Mouse (Mus musculus): ENCODE measurements at regions not wholly inside any gene's neighbourhood (a gene's known extent, or its start where the extent isn't known, plus 50 kb on each side); places are given as distances from the start of the nearest gene placed in this dataset.

DNA sequence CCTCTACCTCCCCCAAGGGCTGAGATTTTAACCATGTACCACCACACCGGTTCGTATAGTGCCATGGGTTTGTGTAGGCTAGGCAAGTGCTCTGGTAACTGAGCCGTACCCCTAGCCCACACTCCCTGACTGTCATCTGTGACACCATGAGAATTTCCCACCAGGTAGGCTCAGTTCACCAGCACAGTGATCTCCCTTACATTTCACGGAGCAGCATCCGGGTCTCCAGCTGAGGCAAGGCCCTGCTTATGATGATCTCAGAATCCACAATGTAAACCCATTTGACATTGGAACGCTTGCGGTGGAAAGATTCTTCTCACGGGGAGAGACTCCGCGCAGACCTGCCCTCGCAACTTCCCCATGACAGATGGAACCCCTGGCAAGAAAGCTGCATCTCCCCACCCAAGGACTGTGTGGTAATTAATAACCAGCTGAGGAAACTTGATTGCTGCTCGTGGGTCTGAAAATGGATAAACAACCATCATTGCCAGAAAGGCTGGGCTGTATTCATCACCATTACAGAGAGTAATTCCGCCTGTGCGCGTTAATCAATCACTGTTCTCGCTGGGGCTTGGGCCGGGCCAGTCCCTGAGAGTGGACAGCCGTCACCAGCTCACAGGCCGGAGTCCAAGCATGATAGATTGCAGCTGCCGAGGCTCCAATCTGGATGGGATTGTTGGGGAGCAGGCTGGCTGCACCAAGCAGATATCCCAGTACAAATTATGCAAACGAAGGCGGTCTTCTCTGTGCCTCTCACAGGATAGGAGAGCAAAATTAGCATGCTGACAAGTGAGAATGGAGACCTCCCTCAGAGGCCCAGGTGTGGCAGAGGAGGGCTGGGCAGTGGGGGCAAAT lies 492.3 kb downstream of the Fam19a5 start:
- DNase-seq, result peak; percentile 73 to 75

DNA sequence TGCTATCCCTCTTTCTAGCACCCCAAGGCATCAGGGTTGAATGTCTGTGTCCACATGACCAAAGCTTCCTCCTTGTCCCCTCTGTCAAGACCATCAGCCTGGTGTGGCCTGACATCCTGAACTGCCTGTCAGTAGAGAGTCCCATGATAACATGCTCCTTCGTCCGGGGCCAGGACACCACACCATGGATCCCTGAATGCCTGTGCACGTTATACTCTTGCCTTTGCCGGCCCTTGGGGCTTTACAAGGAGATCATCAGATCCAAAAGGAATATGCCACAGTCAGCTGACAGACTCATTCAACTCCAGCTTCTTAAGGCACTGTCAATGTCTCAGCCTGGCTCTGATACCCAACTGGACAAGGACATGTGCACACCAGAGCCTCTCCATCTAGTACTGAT lies 493.5 kb downstream of the Fam19a5 start:
- no peak for DNase-seq

DNA sequence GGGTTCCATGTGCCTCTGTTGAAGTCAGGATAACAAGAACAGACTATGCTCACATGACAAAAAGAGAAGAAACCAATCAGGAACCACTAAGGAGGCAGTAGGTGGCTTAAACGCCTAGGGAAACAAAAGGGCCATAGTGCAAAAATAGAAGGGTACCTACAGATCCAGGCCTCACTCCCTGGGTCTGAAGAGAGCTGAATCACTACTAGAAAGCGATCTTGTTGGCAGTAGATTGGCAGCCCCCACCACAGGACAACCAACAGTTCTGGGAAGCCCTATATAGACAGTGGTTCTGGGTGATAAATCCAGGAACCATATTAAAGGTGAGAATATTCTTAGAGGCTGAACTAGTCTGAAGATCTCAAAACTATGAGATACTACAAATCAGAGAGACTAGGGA lies 498.7 kb downstream of the Fam19a5 start:
- DNase-seq, result no peak

DNA sequence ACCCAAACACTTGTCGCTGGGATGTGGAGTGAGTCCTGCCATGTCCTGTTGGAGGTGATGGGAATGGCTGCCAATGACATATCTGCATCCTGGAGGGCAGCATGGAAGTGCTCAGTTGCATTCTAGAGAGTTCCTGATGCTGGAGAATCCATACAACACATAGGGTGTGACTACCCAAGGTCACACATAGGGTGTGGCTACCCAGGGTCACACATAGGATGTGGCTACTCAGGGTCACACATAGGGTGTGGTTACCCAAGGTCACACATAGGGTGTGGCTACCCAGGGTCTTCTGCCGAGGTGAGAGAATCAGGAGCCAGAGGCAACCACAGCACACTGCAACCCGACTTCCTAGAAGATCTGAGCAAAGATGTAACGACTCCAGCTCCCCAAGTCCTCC lies 514.0 kb downstream of the Fam19a5 start:
- no peak for DNase-seq

DNA sequence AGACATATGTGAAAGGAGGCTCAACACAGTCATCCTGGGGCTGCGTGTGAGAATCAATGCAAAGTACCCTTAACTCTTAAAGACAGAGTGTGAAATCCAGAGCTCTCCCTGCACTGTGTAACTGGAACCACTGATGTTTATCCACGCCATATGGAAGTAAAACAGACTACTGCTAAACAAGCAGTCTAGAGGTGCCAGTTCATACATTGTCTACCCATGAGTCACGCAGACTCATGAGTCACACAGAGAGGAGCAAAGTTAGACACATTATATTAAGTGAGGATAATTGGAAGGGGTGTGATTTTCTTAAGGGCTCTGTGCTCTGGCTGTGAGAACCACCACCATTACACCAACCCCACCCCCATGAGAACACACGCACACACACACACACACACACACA lies 516.8 kb downstream of the Fam19a5 start:
- DNase-seq, result no peak

DNA sequence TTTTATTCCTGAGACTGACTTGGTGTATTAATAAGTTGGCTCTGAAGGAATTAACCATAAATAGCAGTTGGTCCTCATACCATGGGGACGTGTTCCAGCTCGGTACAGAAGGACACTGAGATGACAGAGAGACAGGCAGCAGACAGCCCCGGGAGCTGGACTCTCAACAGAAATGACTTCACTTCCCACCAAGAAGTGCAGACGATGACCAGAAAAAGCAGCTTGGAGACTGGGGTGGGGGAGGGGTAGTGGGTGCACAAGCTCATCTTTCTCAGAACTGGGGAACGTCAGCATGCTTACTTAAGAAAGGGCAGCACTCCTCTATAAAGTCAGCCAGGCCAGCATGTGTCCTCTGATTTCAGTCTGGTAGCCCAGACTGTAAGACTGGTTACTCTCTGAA lies 518.9 kb downstream of the Fam19a5 start:
- no peak for DNase-seq

DNA sequence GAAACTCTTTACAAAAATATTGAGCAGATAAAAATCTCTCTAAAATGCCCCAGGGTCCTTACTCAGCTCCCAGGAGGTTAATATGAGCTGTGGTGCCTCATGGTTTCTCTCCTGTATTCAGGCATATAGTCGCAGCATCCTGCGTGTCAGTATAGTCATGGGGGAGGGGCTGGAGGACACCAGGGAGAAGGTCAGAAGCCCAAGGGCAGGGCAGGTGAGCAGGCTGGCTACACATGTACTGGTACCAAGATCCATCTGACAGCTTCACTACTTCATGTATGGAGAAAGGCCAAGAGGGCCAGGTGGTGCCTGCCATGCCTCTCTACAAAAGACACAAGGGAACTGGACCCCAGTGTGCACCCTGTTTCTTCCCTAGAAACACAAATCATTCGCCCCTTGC lies 524.4 kb downstream of the Fam19a5 start:
- DNase-seq, result no peak

DNA sequence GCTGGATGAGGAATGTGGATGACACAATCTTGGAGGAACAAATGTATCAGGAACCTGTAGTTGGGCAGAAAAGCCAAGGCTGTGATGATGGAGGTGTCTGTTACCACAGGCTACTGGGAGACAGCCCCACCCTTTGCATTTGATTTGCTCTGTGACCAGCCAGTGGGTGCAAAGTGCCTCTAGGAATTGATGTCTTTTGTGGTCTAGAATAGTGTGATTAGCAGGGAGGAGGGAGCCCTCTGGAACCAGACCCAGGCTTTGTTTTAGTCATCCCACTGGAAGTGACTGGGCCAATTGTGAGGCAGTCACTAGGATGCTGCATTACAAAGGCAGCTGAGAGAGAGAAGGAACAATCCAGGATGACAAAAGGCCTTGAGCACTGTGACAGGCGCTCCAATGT lies 527.4 kb upstream of the Zdhhc25 start:
- no peak for DNase-seq

DNA sequence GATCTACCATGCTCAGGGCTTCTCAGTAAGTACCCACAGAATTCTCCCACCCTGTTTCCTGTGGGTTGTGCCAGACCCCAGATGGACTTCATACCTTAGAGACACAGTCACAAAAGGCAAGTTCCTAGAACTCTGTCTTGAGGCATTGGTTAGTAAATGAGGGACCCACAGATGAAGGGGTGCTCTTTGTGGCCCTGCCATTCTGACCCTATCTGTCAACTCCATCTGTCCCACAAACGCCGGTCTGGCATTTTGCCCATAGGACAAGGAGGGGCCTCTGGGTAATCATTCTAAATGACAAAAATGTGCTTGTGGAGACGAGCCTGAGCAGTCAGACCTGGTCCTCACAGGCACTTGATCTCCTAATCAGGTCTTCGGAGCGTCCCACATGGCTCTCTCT lies 516.2 kb upstream of the Zdhhc25 start:
- no peak for DNase-seq

DNA sequence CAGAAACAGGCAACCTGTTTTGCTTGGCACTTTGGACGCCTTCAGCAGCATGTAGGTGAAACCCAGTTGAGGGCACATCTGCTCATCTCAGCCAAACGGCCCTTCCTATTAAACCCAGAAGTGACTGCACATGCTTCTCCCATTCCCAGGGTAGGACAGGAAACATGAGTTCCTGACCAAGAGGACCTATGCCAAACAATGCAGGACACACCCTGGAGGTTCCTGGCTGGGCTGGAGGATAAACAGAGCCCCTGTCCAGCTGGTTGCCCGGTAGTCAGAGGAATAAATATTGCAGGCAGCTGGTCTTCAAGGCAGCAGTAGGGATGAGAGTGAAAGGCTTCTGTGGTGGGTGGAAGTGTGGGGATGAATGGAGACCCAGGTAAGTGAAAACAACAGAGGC lies 514.5 kb upstream of the Zdhhc25 start:
- no peak for DNase-seq

DNA sequence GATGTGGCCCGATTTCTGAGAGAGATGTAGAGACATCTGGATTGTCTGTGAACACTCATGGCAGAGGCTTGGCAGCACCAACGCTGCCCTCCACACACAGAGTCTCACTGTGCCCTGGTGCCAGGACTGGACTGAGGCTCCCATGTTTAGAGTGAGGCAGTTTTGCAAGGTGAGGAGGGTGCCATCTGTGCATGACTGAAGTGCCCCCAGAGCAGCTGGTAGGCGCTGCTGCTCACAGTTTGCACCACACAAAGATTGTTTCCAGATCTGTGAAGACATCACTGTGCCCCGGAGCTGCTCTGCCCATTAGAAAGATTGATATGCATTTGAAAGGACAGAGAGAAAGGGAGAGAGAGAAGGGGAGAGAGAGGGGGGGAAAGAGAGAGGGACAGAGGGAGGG lies 510.6 kb upstream of the Zdhhc25 start:
- DNase-seq, result no peak

DNA sequence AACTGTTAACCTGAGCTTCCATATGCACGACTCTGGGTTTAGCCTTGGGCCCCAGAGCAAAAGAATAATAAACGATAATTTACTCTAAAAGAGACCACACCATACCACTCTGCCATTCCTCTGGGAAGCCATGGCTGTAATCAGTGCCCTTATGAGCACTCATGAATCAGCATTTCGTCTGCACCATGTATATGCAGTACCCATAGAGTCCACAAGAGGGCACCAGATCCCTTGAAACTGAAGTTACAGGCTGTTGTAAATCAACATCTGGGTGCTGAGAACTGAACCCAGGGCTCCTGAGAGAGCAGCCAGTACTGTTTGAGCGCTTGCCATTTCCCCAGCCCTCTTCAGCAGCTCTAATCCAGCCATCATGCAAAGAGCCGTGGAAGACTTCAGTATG lies 508.7 kb upstream of the Zdhhc25 start:
- no peak for DNase-seq

DNA sequence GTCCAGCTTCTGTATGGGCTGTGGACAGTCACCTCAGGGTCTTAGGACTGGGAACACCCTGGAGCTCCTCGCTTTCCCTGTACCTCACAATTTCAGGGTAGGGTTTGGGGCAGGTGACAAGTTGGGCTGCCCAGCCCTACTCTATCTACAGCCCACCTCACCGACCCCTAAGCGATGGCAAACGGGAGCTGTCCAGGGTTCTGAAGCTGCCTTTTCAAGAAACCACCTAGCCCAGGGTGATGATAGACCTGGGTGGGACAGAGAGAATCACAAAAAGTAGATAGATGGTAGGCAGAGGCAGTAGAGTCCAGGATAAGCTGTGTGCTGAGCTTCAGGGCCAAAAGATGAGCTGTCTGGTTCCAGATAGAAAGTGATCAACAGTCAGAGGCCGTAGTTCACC lies 479.7 kb upstream of the Zdhhc25 start:
- DNase-seq, result peak; percentile 61 to 62

DNA sequence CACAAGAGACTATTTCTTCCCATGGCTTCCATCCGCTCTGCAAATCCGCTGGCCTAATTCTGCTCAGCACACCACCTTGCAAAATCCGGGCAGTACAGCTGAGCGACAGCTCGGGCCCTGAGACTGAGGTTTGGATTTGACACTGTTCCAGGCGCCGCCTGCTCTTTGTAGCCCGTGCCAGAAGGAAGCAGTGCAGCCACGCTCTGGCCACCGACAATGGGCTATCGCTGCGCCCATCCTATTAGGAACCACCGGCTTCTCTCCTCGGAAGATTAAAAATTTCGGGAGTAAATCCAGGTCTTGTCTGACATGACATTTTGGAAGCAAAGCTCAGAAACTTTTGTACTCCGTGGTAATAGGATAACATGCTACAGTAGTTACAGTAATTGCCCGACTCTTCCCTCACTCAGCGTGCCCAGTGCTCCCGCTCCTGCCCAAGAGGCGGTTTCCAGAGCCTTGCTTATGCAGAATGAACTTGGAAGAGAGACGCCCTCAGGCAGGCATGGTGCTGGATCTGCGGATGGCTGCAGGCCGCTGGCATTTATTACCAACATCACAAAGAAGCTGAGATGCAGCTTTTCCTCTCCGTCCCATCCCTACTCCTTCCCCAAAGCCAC lies 476.1 kb upstream of the Zdhhc25 start:
- DNase-seq, result no peak

DNA sequence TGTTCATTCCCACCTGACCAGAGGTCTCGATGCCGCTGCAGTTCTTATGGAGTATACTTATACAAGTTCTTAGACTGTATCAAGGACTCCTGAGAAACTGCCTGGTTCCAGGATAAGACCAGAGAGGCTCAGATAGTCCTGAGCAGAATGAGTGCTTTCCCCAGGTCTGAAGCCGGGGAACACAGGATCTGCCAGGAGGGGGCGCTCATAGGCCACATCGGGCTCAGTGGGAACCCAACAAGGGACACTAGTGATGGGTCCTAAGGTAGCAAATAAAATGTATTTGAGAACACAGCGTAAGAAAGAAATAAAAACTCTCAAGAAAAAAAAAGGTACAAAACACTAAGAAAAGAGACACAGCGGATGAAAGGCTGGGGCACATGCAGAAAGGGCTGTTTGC lies 454.0 kb upstream of the Zdhhc25 start:
- DNase-seq, result peak; percentile 60 to 63

DNA sequence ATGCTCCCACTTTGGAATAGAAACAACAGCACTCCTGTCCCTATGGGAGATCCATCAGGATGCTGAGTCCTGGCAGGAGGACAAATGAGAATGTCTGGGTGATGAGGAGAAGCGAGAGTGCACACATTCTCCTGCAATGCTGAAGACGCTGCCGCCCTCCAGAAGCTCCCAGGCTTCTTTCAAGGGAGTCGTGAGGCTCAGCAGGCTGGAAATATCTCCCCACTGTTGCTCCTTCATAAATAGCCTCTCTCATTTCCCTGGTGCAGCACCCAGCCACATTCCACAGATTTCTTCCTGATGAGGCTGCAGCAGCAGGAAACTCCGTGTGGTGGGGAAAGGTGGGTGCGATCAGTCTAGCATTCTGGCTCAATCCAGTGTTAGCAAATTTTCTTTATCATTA lies 448.9 kb upstream of the Zdhhc25 start:
- no peak for DNase-seq

DNA sequence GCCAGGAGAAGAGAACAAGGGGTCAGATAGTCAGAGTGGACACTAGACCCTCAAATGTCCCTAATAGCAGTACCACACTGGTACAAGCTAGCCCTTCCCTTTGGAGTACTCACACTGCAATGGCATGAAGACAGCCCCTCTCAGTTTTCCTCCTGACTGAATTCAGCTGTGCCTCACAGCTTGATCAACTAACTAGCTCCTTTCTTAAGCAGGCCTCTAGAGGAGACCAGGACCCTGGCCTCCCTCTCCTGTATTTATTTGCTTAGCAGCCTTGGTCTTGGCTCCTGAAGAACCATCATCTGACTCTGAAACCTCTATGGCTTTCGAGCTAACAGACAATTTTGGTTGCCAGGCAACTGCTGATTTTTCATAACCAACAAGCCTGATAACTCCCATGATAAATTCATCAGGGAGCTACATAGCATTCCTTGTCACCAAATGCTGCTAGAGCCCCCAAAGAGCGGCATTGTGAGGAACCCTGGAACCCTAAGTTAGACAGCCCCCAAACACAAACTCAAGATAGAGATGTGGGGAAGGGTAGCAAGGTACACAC lies 440.4 kb upstream of the Zdhhc25 start:
- DNase-seq, result no peak

DNA sequence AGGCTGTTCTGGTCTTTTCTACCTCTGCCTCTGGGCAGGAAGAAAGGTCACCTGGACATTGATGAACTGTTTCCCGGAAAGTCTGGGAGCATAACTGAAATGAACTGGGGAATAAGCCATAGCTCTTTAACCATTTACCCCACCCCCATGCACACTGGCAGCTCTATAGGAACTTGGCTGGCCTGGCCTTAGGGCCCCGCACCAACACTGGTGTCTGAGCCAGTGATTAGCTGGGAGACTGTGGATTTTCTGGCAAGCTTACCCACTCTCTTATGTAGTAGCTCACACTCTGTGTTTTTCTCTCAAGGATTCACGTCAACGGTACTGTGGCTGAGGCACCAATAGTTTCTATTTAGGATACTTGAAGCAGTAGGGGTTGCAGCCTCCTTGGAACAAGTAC lies 439.8 kb upstream of the Zdhhc25 start:
- DNase-seq, result no peak

DNA sequence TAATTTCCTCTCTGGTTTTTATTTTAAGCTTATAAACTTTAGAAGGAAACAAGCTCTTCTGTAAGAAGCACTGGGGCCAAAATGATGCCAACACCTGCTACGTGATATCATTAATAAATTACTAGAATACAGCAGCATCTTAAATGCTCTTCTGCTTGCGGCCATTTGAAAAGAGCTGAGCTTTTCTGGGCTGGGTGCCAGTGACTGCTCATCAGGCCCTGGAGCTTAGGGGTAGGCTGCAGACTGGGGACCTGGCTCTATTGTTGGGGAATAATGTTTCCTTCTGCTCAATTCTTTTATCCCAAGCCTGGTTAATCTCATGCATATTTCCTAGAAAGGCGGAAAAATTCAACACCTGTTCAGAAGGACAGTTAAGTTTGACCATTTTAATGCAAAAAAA lies 436.7 kb upstream of the Zdhhc25 start:
- no peak for DNase-seq

DNA sequence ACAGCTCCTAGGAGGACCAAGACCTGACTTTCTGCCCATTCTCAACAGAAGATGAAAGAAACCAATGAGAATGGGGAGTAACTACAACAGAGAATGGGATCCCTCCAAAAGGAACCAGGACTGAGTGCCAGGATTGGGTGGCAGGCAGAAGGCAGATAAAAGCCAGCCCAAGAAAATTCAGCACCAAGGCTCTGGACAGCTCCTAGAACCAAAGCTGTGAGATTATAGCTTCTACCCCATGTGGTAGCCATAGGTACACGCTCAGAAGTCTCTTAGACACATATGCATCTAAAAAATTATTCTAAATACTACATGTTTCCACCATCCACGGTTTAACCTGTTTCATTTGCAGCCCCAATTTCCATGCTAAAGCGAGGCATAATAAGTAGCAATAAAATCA lies 425.8 kb upstream of the Zdhhc25 start:
- peak; percentile 76 for DNase-seq

DNA sequence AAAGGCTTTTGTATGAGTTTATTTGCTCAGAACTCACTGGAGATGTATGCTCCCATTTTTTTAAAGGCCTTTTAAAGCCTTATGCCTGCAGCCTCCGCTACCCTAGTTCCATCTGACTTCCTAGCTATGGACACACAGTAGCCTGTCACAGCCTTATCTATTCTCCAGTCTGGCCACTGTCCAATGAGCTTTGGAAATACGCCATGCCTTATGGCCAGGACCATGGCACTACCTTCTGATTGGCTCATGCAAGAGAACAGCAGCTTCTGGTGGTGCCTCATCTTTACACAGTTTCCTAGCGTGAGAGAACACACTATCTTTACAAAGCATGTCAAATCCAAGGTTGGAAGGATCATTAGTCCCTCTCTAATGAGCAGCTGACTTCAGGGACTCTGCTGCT lies 424.1 kb upstream of the Zdhhc25 start:
- DNase-seq, result no peak

DNA sequence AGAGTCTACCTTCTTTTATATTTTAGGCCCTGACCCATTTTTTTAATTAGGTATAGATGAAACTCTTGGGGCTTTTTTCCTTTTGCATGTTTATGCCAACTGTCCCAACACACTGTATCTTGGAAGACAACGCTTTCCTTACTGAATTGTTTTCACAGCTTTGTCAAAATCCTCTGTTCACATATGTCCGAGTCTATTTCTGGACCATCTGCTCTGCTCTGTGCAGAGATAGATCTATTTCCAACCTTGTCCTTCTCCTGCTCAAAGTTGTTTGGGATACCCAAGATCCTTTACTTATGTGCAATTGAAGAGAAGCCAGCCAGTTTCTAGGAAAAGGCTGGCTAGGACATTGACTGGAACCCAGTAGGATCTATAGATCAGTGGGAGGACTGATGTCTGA lies 403.6 kb upstream of the Zdhhc25 start:
- no peak for DNase-seq

DNA sequence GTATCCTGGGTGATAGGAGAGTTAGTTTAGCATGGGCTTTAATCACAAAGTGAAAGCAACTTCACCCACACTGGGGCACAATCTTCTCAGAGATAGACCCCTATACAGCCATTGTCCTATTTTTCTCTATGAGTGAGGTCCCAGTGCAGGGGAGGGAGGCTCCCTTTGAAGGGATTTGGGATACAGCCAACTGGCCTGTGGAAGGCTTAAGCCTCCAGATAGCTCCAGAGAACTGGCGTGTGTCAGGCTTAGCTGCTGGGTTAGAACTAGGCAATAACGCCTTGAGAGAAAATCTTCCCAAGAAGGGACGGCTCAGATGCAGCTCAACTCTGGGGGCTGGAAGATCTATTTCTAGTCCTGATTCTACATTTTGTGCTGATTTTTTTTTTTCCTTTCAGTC lies 397.4 kb upstream of the Zdhhc25 start:
- DNase-seq, result no peak

DNA sequence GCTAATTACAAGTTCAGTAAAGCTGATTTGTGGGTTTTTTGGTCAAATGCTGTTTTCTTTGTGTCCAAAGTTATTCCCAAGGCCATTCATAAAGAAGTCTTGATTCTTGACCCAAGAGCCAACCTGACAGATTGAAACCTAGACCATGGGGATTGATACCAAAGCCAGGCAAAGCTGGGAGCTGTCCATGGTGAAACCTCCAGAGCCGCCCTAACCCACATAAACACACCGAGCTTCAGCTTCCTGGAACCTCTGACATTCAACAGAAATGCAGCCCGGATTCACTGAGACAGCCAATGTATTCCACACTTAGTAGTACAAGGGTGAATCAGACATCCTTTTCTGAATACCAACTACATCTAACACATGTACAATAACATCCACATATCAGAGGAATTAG lies 386.7 kb upstream of the Zdhhc25 start:
- DNase-seq, result peak; percentile 49 to 62

DNA sequence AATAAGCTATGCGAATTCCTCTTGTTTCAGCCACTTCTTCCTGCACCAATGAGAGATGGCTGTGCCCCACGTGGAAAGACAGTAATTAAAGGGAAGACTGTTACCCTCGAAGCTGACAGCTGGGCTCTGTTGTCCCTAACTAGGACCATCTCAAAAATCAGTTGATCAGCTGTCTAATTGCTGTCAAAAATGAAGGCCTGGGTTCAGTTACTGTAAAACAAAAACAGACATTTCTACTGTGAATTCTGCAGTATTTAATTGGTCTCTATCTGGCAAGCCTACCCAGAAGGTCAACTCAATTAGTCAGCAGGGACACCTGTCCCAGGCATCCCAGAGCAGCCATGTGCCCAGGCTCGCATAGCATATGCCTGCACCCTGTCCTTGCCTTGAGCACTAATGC lies 385.8 kb upstream of the Zdhhc25 start:
- no peak for DNase-seq

All from kidney, postnatal 4 days (tissue).